Mouse (Mus musculus) neural tube, embryonic 11.5 days (tissue): ENCODE data around the gene Gm12184. TPM values are rescaled to one million over a fixed set of nuclear protein-coding genes. Genes with fewer than 3 reads are reported as not detected.

ENCODE experiments used
- ATAC-seq: fragments of 200-750 bp; cut with Nextera tagmentation; 2 replicates; pipeline ENCODE4 v1.8.0; 2017; ENCODE audit warnings: moderate number of reproducible peaks, mild to moderate bottlenecking, moderate TSS enrichment, moderate library complexity; ENCODE audit not compliant: insufficient read depth, low FRiP score, low TSS enrichment
- DNase-seq: peaks from one replicate; pipeline ENCODE4 v3.0.0-alpha.2; 2015; ENCODE audit warnings: low spot score
- H3K27ac ChIP-seq: fragments of 300-500 bp; sonication (generic); 2 replicates; pipeline ENCODE4 v1.5.1; 2014; ENCODE audit warnings: low read depth, mild to moderate bottlenecking, low read length
- H3K27me3 ChIP-seq: fragments of 300-500 bp; sonication (generic); 2 replicates; pipeline ENCODE4 v1.6.1; 2014; ENCODE audit warnings: mild to moderate bottlenecking, low read length, mixed read lengths; ENCODE audit not compliant: control insufficient read depth, insufficient read depth
- H3K36me3 ChIP-seq: fragments of 300-500 bp; sonication (generic); 2 replicates; pipeline ENCODE4 v1.6.1; 2014; ENCODE audit warnings: mild to moderate bottlenecking, low read length, moderate library complexity, mixed read lengths; ENCODE audit not compliant: control insufficient read depth, insufficient read depth
- H3K4me1 ChIP-seq: fragments of 300-500 bp; sonication (generic); 2 replicates; pipeline ENCODE4 v1.6.1; 2014; ENCODE audit warnings: low read length, mixed read lengths; ENCODE audit not compliant: control insufficient read depth, insufficient read depth
- H3K4me2 ChIP-seq: fragments of 300-500 bp; sonication (generic); 2 replicates; pipeline ENCODE4 v1.6.1; 2014; ENCODE audit warnings: low read depth, mild to moderate bottlenecking, moderate library complexity
- H3K4me3 ChIP-seq: fragments of 300-500 bp; sonication (generic); 2 replicates; pipeline ENCODE4 v1.5.1; 2014; ENCODE audit warnings: low read depth, low read length
- H3K9ac ChIP-seq: fragments of 300-500 bp; sonication (generic); 2 replicates; pipeline ENCODE4 v1.6.1; 2014; ENCODE audit warnings: mild to moderate bottlenecking, low read length
- H3K9me3 ChIP-seq: fragments of 300-500 bp; sonication (generic); 2 replicates; pipeline ENCODE4 v1.6.1; 2016; ENCODE audit warnings: low read length; ENCODE audit not compliant: control insufficient read depth
- WGBS: fragments of 180-500 bp; shearing (Covaris S2); extraction: QIAGEN DNeasy Blood & Tissue Kit; methylation state at CpG from one replicate; pipeline ENCODE4 v1.1.7; 2014; 5-methylcytosine and 5-hydroxymethylcytosine counted together
- polyA plus RNA-seq: library from polyadenylated mRNA; unstranded; fragments of >200 nt; fragmentation: Nextera tagmentation; extraction: Ambion mirVana; gene quantifications from 2 replicates; pipeline ENCODE4 v1.2.1, GENCODE M21; 2014

Gm12184 gene
- polyA plus RNA-seq, 1 experiment from 2014 or later: 18.2 TPM

DNA sequence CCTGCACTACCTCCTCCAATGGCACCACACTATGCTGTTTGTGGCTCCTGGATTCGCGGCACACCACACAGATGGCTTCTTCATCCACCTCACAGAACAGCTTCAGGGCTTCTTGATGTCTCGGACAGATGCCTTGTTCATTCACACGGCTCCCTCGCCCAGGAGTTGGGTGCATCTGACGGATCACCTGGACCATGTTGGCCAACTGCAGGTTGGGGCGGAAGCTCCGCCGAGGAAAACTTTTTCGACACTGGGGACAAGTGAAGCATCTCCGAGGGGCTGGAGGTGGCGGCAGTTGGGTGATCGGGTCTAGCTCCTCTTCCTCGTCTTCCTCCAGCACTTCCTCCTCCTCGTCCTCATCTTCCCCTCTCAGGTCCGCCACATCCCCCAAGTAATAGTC, 10.6 kb downstream of the Gm12184 start:
- Histone ChIP-seq H3K4me1 (peaks cover 7% of the 10 kb centered on the region; the same call in 1 of the 2 replicates), H3K9ac (no peak overlapping the region), H3K27me3 (no peaks in the 10 kb centered on the region), H3K9me3 (no peaks in the 10 kb centered on the region), H3K36me3 (peaks cover 2% of the 10 kb centered on the region; the same call in 1 of the 2 replicates), H3K4me2 (peak overlapping the region; percentile 79), H3K4me3 (peak overlapping the region; percentile 66), H3K27ac (no peak overlapping the region)
- WGBS: 83% methylated on average over 15 of the region's 16 CpGs
- ATAC-seq (no peak), DNase-seq (no peak)

GRCm38 (mm10) chr11:48813782-48814181, 12.7 kb downstream of the Gm12184 start:
- Histone ChIP-seq H3K27me3 (no peaks in the 10 kb centered on the region), H3K9me3 (no peaks in the 10 kb centered on the region), H3K36me3 (peaks cover 9% of the 10 kb centered on the region), H3K27ac (no peak overlapping the region), H3K4me1 (peaks cover 7% of the 10 kb centered on the region; the same call in 1 of the 2 replicates), H3K4me2 (no peak overlapping the region), H3K9ac (no peak overlapping the region), H3K4me3 (no peak overlapping the region)
- ATAC-seq: no peak
- no peak for DNase-seq

DNA sequence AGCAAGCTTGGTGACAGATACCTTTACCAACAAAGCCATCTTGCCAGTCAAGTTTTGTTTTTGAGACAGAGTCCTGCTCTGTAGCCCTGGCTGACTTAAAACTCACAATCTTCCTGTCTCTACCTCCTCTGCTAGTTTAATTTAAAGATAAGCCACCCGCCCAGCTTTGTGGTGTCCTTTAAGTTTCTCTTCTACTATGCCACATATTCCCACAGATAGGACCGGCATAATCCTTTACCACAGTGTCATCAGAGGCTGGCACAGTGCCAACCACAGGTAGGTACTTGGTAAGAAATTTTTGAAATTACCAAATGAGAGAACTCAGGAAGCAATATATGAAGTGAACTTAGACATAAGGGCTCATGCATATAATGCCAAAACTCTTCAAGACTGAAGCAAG, 16.3 kb downstream of the Gm12184 start:
- H3K4me1 ChIP-seq: peaks cover 4% of the 10 kb centered on the region; the same call in 1 of the 2 replicates
- no peaks in the 10 kb centered on the region for H3K9me3 ChIP-seq
- H3K4me3 ChIP-seq: no peak overlapping the region
- DNase-seq (no peak), ATAC-seq (no peak)
- 92% methylated on average over 2 of the region's 2 CpGs for WGBS
- H3K36me3 ChIP-seq: peaks cover 20% of the 10 kb centered on the region
- H3K27ac ChIP-seq: no peak overlapping the region
- no peaks in the 10 kb centered on the region for H3K27me3 ChIP-seq
- H3K4me2 ChIP-seq: no peak overlapping the region
- no peak overlapping the region for H3K9ac ChIP-seq

DNA sequence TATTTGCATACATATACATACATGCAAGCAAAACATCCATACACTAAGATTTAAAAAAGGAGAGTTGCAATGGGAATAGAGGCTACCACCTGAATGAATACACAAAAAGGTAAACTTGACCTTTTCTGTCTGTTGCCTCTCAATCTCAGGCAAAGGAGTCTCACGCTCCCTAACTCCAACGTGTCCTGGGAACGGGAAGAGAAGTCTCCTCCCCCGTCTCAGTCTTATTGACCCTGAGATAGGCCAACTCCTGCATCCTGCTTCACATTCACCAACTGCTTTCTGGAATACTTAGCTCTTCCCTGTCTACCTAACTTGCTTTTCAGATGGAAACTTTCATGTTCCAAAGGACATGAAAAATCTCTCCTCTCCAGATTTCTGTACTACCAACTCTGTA, 17.0 kb downstream of the Gm12184 start:
- Histone ChIP-seq H3K9ac (no peak overlapping the region), H3K4me1 (no peaks in the 10 kb centered on the region; the same call in 1 of the 2 replicates), H3K27ac (no peak overlapping the region), H3K27me3 (no peaks in the 10 kb centered on the region), H3K9me3 (no peaks in the 10 kb centered on the region), H3K4me3 (no peak overlapping the region), H3K36me3 (peaks cover 22% of the 10 kb centered on the region), H3K4me2 (no peak overlapping the region)
- ATAC-seq: no peak
- 78% methylated on average over 4 of the region's 4 CpGs for WGBS
- no peak for DNase-seq

- Histone ChIP-seq H3K27me3 (no peaks in the 10 kb centered on the region), H3K4me2 (no peak overlapping the region), H3K27ac (no peak overlapping the region), H3K4me3 (no peak overlapping the region), H3K36me3 (peaks cover 27% of the 10 kb centered on the region), H3K9me3 (no peaks in the 10 kb centered on the region), H3K4me1 (no peaks in the 10 kb centered on the region), H3K9ac (no peak overlapping the region)
- ATAC-seq (no peak), DNase-seq (no peak)
- WGBS: 74% methylated on average over 16 of the region's 16 CpGs
Measured at GRCm38 (mm10) chr11:48808737-48809433, 17.6 kb downstream of the Gm12184 start.

DNA sequence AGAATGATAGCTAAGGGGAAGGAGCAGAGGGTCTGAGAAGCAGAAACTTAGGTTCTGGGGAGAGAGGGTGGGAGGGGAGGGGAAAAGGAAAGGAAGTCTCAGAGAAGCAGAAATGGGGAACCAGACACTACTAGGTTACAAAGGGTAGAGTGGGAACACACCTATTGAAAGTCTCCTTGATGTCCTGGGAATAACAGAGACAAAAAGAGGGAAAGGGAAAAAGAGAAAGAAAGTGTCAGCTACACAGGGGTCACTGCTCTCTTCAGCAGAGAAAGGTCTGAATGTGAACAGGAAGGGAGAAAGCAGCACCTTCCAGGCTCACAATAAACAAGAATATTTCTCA, 18.2 kb downstream of the Gm12184 start:
- Histone ChIP-seq H3K9me3 (no peaks in the 10 kb centered on the region), H3K4me2 (no peak overlapping the region), H3K9ac (no peak overlapping the region), H3K27me3 (no peaks in the 10 kb centered on the region), H3K36me3 (peaks cover 27% of the 10 kb centered on the region), H3K27ac (no peak overlapping the region), H3K4me3 (no peak overlapping the region), H3K4me1 (no peaks in the 10 kb centered on the region)
- ATAC-seq (no peak), DNase-seq (no peak)

- DNase-seq (no peak), ATAC-seq (no peak)
- no peak overlapping the region for H3K4me3 ChIP-seq
- no peaks in the 10 kb centered on the region for H3K9me3 ChIP-seq
- H3K27ac ChIP-seq: no peak overlapping the region
- H3K36me3 ChIP-seq: peaks cover 31% of the 10 kb centered on the region
- no peak overlapping the region for H3K4me2 ChIP-seq
- WGBS: 69% methylated on average over 14 of the region's 14 CpGs
- no peaks in the 10 kb centered on the region for H3K4me1 ChIP-seq
- no peak overlapping the region for H3K9ac ChIP-seq
- H3K27me3 ChIP-seq: no peaks in the 10 kb centered on the region
Measured at GRCm38 (mm10) chr11:48807563-48808303, 18.7 kb downstream of the Gm12184 start.

DNA sequence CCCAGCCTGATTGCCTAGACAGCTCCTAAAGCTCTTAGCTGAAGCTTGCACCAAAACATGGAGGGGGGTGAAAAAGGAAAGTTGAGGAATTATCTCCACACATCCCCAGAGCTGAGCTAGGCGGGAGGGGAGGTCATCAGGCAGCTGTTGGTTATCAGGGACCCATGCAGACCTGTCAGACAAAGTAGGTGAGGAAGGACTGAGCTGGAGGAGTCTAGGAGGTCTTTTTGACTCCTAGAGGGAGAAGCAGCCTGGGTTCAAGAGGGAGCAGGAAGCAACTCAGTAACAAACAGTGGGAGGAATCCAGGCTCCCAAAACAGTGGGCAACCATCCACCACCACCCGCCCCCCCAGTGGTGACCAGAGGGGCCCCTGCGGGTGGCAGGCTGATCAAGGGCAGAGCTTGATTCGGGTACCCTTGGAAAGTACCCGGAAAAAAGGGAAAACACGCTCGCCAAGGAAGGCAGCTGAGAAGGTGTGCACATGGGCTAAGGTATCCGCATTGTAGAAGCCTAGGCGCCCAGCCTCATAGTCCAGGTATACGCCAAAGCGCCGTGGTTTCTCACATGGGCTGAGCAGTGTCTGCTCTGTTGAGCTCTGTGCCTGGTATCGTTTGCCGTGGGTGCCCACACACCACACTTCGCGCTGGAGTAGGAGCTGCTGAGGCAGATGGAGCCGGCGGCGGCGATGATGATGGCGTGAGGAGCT, 19.4 kb downstream of the Gm12184 start:
- Histone ChIP-seq H3K4me1 (peaks cover 6% of the 10 kb centered on the region), H3K4me3 (no peak overlapping the region), H3K36me3 (peaks cover 35% of the 10 kb centered on the region), H3K4me2 (no peak overlapping the region), H3K27ac (no peak overlapping the region), H3K9me3 (no peaks in the 10 kb centered on the region), H3K9ac (no peak overlapping the region), H3K27me3 (no peaks in the 10 kb centered on the region)
- 64% methylated on average over 21 of the region's 21 CpGs for WGBS
- DNase-seq: peak; percentile 17
- ATAC-seq: no peak
